Mouse (Mus musculus): Measurements from ENCODE around the gene Gpr39. TPM values are rescaled to one million over a fixed set of nuclear protein-coding genes. Genes with fewer than 3 reads are reported as not detected.
"Not testable (repeated sequence)": the region's sequence is repeated elsewhere in the genome, so short reads cannot be mapped to it uniquely, and the experiment has no call there.

Gene Gpr39
- polyA plus RNA-seq (2012; rRNA removed): 12.9 and 18.8 TPM in 2 replicates

GRCm38 (mm10) chr1:125676790-125677273 is at the start of gene Gpr39:
Gpr39 (plus strand) TSS chr1:125676995.
- TF ChIP-seq CTCF (IDR thresholded peaks at IDR 0.05; ENCODE audit: control insufficient read depth, insufficient read depth, insufficient replicate concordance, low read depth, low read length): 0 out of 2 replicates have a peak, but pooled peaks have one; percentile 6
- TF ChIP-seq POLR2A (IDR thresholded peaks at IDR 0.05; ENCODE audit: control insufficient read depth, low read depth, low read length): no peak
- no peaks in the 10 kb centered on the region for H3K27me3 ChIP-seq (ENCODE audit: control insufficient read depth, insufficient read depth, low read length)
- H3K27ac ChIP-seq (ENCODE audit: control insufficient read depth, insufficient read depth, low read depth, low read length): no peak within 1 kb of the TSS
- peaks cover 14% of the 10 kb centered on the region for H3K4me1 ChIP-seq (ENCODE audit: control insufficient read depth, insufficient read depth, low read length)
- H3K4me3 ChIP-seq (ENCODE audit: control insufficient read depth, low read depth, low read length): peak within 1 kb of the TSS; percentile 8
- no peaks in the 10 kb centered on the region for H3K36me3 ChIP-seq (ENCODE audit: control insufficient read depth, insufficient read depth, low read length)

- H3K27me3 ChIP-seq (ENCODE audit: control insufficient read depth, insufficient read depth, low read length): no peaks in the 10 kb centered on the region
- TF ChIP-seq POLR2A (IDR thresholded peaks at IDR 0.05; ENCODE audit: control insufficient read depth, low read depth, low read length) (no peak), CTCF (IDR thresholded peaks at IDR 0.05; ENCODE audit: control insufficient read depth, insufficient read depth, insufficient replicate concordance, low read depth, low read length) (no peak)
These were observed 37.1 kb upstream of the Gpr39 start for GRCm38 (mm10) chr1:125639501-125640253.

GRCm38 (mm10) chr1:125643643-125644042 is 33.2 kb upstream of the Gpr39 start:
- Histone ChIP-seq H3K27me3 (ENCODE audit: control insufficient read depth, insufficient read depth, low read length) (no peaks in the 10 kb centered on the region), H3K27ac (ENCODE audit: control insufficient read depth, insufficient read depth, low read depth, low read length) (no peak overlapping the region), H3K36me3 (ENCODE audit: control insufficient read depth, insufficient read depth, low read length) (no peaks in the 10 kb centered on the region), H3K4me3 (ENCODE audit: control insufficient read depth, low read depth, low read length) (no peak overlapping the region), H3K4me1 (ENCODE audit: control insufficient read depth, insufficient read depth, low read length) (no peaks in the 10 kb centered on the region)
- no peak for TF ChIP-seq CTCF (IDR thresholded peaks at IDR 0.05; ENCODE audit: control insufficient read depth, insufficient read depth, insufficient replicate concordance, low read depth, low read length)
- no peak for TF ChIP-seq POLR2A (IDR thresholded peaks at IDR 0.05; ENCODE audit: control insufficient read depth, low read depth, low read length)

More at GRCm38 (mm10) chr1:125639501-125640253, 37.1 kb upstream of the Gpr39 start:
- Histone ChIP-seq H3K4me1 (ENCODE audit: control insufficient read depth, insufficient read depth, low read length) (no peaks in the 10 kb centered on the region), H3K27ac (ENCODE audit: control insufficient read depth, insufficient read depth, low read depth, low read length) (no peak overlapping the region), H3K4me3 (ENCODE audit: control insufficient read depth, low read depth, low read length) (no peak overlapping the region), H3K36me3 (ENCODE audit: control insufficient read depth, insufficient read depth, low read length) (no peaks in the 10 kb centered on the region)

GRCm38 (mm10) chr1:125646816-125647215 is 30.0 kb upstream of the Gpr39 start:
- not testable (repeated sequence) for H3K27ac ChIP-seq (ENCODE audit: control insufficient read depth, insufficient read depth, low read depth, low read length); H3K4me1 ChIP-seq (ENCODE audit: control insufficient read depth, insufficient read depth, low read length); H3K27me3 ChIP-seq (ENCODE audit: control insufficient read depth, insufficient read depth, low read length); H3K36me3 ChIP-seq (ENCODE audit: control insufficient read depth, insufficient read depth, low read length); H3K4me3 ChIP-seq (ENCODE audit: control insufficient read depth, low read depth, low read length)

- Histone ChIP-seq H3K27me3 (ENCODE audit: control insufficient read depth, insufficient read depth, low read length) (no peaks in the 10 kb centered on the region), H3K4me1 (ENCODE audit: control insufficient read depth, insufficient read depth, low read length) (no peaks in the 10 kb centered on the region), H3K27ac (ENCODE audit: control insufficient read depth, insufficient read depth, low read depth, low read length) (no peak overlapping the region), H3K36me3 (ENCODE audit: control insufficient read depth, insufficient read depth, low read length) (no peaks in the 10 kb centered on the region), H3K4me3 (ENCODE audit: control insufficient read depth, low read depth, low read length) (no peak overlapping the region)
- TF ChIP-seq CTCF (IDR thresholded peaks at IDR 0.05; ENCODE audit: control insufficient read depth, insufficient read depth, insufficient replicate concordance, low read depth, low read length) (no peak), POLR2A (IDR thresholded peaks at IDR 0.05; ENCODE audit: control insufficient read depth, low read depth, low read length) (no peak)
These were observed 28.8 kb upstream of the Gpr39 start for GRCm38 (mm10) chr1:125648011-125648410.

GRCm38 (mm10) chr1:125649056-125649455 is 27.7 kb upstream of the Gpr39 start:
- no peaks in the 10 kb centered on the region for H3K4me1 ChIP-seq (ENCODE audit: control insufficient read depth, insufficient read depth, low read length)
- no peaks in the 10 kb centered on the region for H3K36me3 ChIP-seq (ENCODE audit: control insufficient read depth, insufficient read depth, low read length)
- TF ChIP-seq POLR2A (IDR thresholded peaks at IDR 0.05; ENCODE audit: control insufficient read depth, low read depth, low read length) (no peak), CTCF (IDR thresholded peaks at IDR 0.05; ENCODE audit: control insufficient read depth, insufficient read depth, insufficient replicate concordance, low read depth, low read length) (no peak)
- H3K27me3 ChIP-seq (ENCODE audit: control insufficient read depth, insufficient read depth, low read length): no peaks in the 10 kb centered on the region
- H3K27ac ChIP-seq (ENCODE audit: control insufficient read depth, insufficient read depth, low read depth, low read length): no peak overlapping the region
- H3K4me3 ChIP-seq (ENCODE audit: control insufficient read depth, low read depth, low read length): no peak overlapping the region

GRCm38 (mm10) chr1:125652836-125653594 is 23.8 kb upstream of the Gpr39 start:
- H3K4me1 ChIP-seq (ENCODE audit: control insufficient read depth, insufficient read depth, low read length): no peaks in the 10 kb centered on the region
- H3K36me3 ChIP-seq (ENCODE audit: control insufficient read depth, insufficient read depth, low read length): no peaks in the 10 kb centered on the region
- no peaks in the 10 kb centered on the region for H3K27me3 ChIP-seq (ENCODE audit: control insufficient read depth, insufficient read depth, low read length)
- no peak overlapping the region for H3K27ac ChIP-seq (ENCODE audit: control insufficient read depth, insufficient read depth, low read depth, low read length)
- no peak for TF ChIP-seq CTCF (IDR thresholded peaks at IDR 0.05; ENCODE audit: control insufficient read depth, insufficient read depth, insufficient replicate concordance, low read depth, low read length)
- no peak overlapping the region for H3K4me3 ChIP-seq (ENCODE audit: control insufficient read depth, low read depth, low read length)
